ENCODE assay signal across 8 mouse cellular contexts in genomic region chr3:103789891-103790345, GRCm38 (mm10). TPM values are rescaled to one million over a fixed set of nuclear protein-coding genes. Genes with fewer than 3 reads are reported as not detected.
DNase-seq lines count a peak whose midpoint lies in the region; ATAC-seq and TF ChIP-seq lines count a peak whose summit lies in the region.

No protein-coding gene starts in this region.

- no peak for ATAC-seq in forebrain, embryonic 14.5 days
- no peak for ATAC-seq in liver, embryonic 14.5 days (ENCODE audit: insufficient read depth)

- peak overlapping the region; percentile 96 for H3K9ac ChIP-seq in forebrain, embryonic 14.5 days (ENCODE audit: low read length)
- H3K9ac ChIP-seq in liver, embryonic 14.5 days (replicated peaks): peak overlapping the region; percentile 96

- H3K27ac ChIP-seq in spleen, adult 2 months (ENCODE audit: insufficient read depth, low read length): peak overlapping the region; percentile 97
- H3K27ac ChIP-seq in bone marrow, adult 2 months (ENCODE audit: control insufficient read depth, insufficient read depth, low read depth, low read length, poor library complexity): peak overlapping the region; percentile 98
- peak overlapping the region; percentile 87; the same call in 1 of the 2 replicates for H3K27ac ChIP-seq in forebrain, embryonic 14.5 days (ENCODE audit: low read depth, low read length)
- H3K27ac ChIP-seq in liver, embryonic 14.5 days: peak overlapping the region; percentile 95

- no peak for DNase-seq in spleen, adult 2 months (ENCODE audit: low read depth in 1 of 2, low spot score in 2 of 2)
- DNase-seq in spleen, postnatal 14 days (ENCODE audit: low spot score in 2 of 2): no peak
- peak; percentile 29 for DNase-seq in forebrain, embryonic 14.5 days (ENCODE audit: low spot score)
- DNase-seq in induced T-regulatory cell, adult 2 months (ENCODE audit: low read depth): peak; percentile 86
- peak; percentile 46 to 62 (median 48) for DNase-seq in liver, embryonic 14.5 days (ENCODE audit: low read depth in 3 of 3, low spot score in 3 of 3)
- peak; percentile 43 for DNase-seq in neural tube, embryonic 10.5 days (ENCODE audit: extremely low spot score, low spot score)
- no peak for DNase-seq in layer of hippocampus, postnatal 25 days (ENCODE audit: extremely low spot score in 1 of 2, low spot score in 1 of 2)

- H3K4me2 ChIP-seq in forebrain, embryonic 14.5 days (ENCODE audit: low read length): peak overlapping the region; percentile 87
- H3K4me2 ChIP-seq in liver, embryonic 14.5 days (ENCODE audit: low read depth): peak overlapping the region; percentile 89

- no peaks in the 10 kb centered on the region; the same call in 1 of the 2 replicates for H3K36me3 ChIP-seq in spleen, adult 2 months (ENCODE audit: control insufficient read depth, insufficient read depth, low read length)
- no peaks in the 10 kb centered on the region for H3K36me3 ChIP-seq in forebrain, embryonic 14.5 days (ENCODE audit: control insufficient read depth, insufficient read depth, low read length)
- H3K36me3 ChIP-seq in liver, embryonic 14.5 days (replicated peaks; ENCODE audit: control insufficient read depth, insufficient read depth, low read depth): peaks cover 2% of the 10 kb centered on the region; the same call in 1 of the 2 replicates

- H3K27me3 ChIP-seq in spleen, adult 2 months (ENCODE audit: control insufficient read depth, insufficient read depth, low read length): no peaks in the 10 kb centered on the region
- no peaks in the 10 kb centered on the region for H3K27me3 ChIP-seq in forebrain, embryonic 14.5 days (replicated peaks; ENCODE audit: control insufficient read depth, insufficient read depth, low read length)
- H3K27me3 ChIP-seq in liver, embryonic 14.5 days (ENCODE audit: control insufficient read depth, insufficient read depth, low read length): no peaks in the 10 kb centered on the region

- no peak for TF ChIP-seq POLR2A in spleen, adult 2 months (IDR thresholded peaks at IDR 0.05; ENCODE audit: low read depth, low read length)
- TF ChIP-seq POLR2A in bone marrow, adult 2 months (IDR thresholded peaks at IDR 0.05; ENCODE audit: borderline replicate concordance, control insufficient read depth, low read depth, low read length): no peak

- H3K4me3 ChIP-seq in spleen, adult 2 months (ENCODE audit: extremely low read depth, insufficient read depth, insufficient read length): peak overlapping the region; percentile 98
- peak overlapping the region; percentile 100 for H3K4me3 ChIP-seq in bone marrow, adult 2 months (replicated peaks; ENCODE audit: control insufficient read depth, low read depth, low read length)
- peak overlapping the region; percentile 93 for H3K4me3 ChIP-seq in forebrain, embryonic 14.5 days (ENCODE audit: low read depth, low read length)
- H3K4me3 ChIP-seq in liver, embryonic 14.5 days (ENCODE audit: insufficient read depth in 1 of 2, low read depth in 2 of 2, low read length in 2 of 2): peak overlapping the region; percentile 82 to 90

- no peak for TF ChIP-seq CTCF in spleen, adult 2 months (IDR thresholded peaks at IDR 0.05; ENCODE audit: extremely low read depth, insufficient read depth, insufficient read length, insufficient replicate concordance)
- TF ChIP-seq CTCF in bone marrow, adult 2 months (IDR thresholded peaks at IDR 0.05; ENCODE audit: control insufficient read depth, insufficient read depth, low read length): no peak
- no peak for TF ChIP-seq CTCF in liver, embryonic 14.5 days (IDR thresholded peaks at IDR 0.05; ENCODE audit: low read depth)

- WGBS in spleen, adult 2 months: 1% methylated on average over 14 of the region's 14 CpGs
- under 1% methylated on average over 14 of the region's 14 CpGs for WGBS in bone marrow, adult 2 months
- 3% methylated on average over 14 of the region's 14 CpGs for WGBS in forebrain, embryonic 14.5 days
- under 1% methylated on average over 14 of the region's 14 CpGs for WGBS in liver, embryonic 14.5 days (ENCODE audit: insufficient replicate concordance)

- TF ChIP-seq EP300 in liver, embryonic 14.5 days (IDR thresholded peaks at IDR 0.05; ENCODE audit: low read depth): no peak

- H3K9me3 ChIP-seq in forebrain, embryonic 14.5 days (replicated peaks; ENCODE audit: control insufficient read depth, low read length): no peaks in the 10 kb centered on the region
- H3K9me3 ChIP-seq in liver, embryonic 14.5 days (ENCODE audit: control insufficient read depth, low read length): no peaks in the 10 kb centered on the region

- H3K4me1 ChIP-seq in spleen, adult 2 months (ENCODE audit: control insufficient read depth, insufficient read depth, insufficient read length): peaks cover 24% of the 10 kb centered on the region
- H3K4me1 ChIP-seq in bone marrow, adult 2 months (ENCODE audit: control insufficient read depth, insufficient read depth, low read length): peaks cover 7% of the 10 kb centered on the region; the same call in 1 of the 2 replicates
- H3K4me1 ChIP-seq in forebrain, embryonic 14.5 days (ENCODE audit: control insufficient read depth, insufficient read depth, low read length): peaks cover 17% of the 10 kb centered on the region
- H3K4me1 ChIP-seq in liver, embryonic 14.5 days (replicated peaks; ENCODE audit: control insufficient read depth in 2 of 2, insufficient read depth in 2 of 2, low read length in 1 of 2): peaks cover 47 to 55% of the 10 kb centered on the region in 2 experiments

RNA-seq across cellular contexts. Expression of gene Hipk1, which starts 1.4 kb away (rescaled TPM):
- polyA plus RNA-seq in spleen, adult 2 months (2012; rRNA removed): 72.4 and 84.4 TPM in 2 replicates
- polyA plus RNA-seq in bone marrow, adult 2 months (2011; ENCODE audit: insufficient read depth, insufficient read length, low replicate concordance, missing spikeins): 50.9 and 80.9 TPM in 2 replicates
- polyA plus RNA-seq in forebrain, embryonic 14.5 days (2014; fragmentation: Nextera tagmentation; extraction: Ambion mirVana): 15.5 and 16.2 TPM in 2 replicates
- 22.4 and 22.7 TPM in 2 replicates for polyA plus RNA-seq in liver, embryonic 14.5 days (2012; rRNA removed)
- polyA plus RNA-seq in liver, embryonic 14.5 days (2014; fragmentation: Nextera tagmentation; extraction: Ambion mirVana): 17.1 and 18.9 TPM in 2 replicates
- total RNA-seq in layer of hippocampus, postnatal 25 days (2021): 100 to 1,000 TPM; 108 to 115 TPM

RNA-seq across cellular contexts. Expression of gene Dclre1b, which starts 19.3 kb away (rescaled TPM):
- 16.2 and 18.8 TPM in 2 replicates for polyA plus RNA-seq in spleen, adult 2 months (2012; rRNA removed)
- 9.1 and 17.6 TPM in 2 replicates for polyA plus RNA-seq in bone marrow, adult 2 months (2011; ENCODE audit: insufficient read depth, insufficient read length, low replicate concordance, missing spikeins)
- 28.0 and 30.6 TPM in 2 replicates for polyA plus RNA-seq in forebrain, embryonic 14.5 days (2014; fragmentation: Nextera tagmentation; extraction: Ambion mirVana)
- polyA plus RNA-seq in liver, embryonic 14.5 days (2012; rRNA removed): 9.7 and 11.5 TPM in 2 replicates
- polyA plus RNA-seq in liver, embryonic 14.5 days (2014; fragmentation: Nextera tagmentation; extraction: Ambion mirVana): 24.9 and 27.4 TPM in 2 replicates
- 1 to 10 TPM; 8.5 to 9.3 TPM for total RNA-seq in layer of hippocampus, postnatal 25 days (2021)

RNA-seq across cellular contexts. Expression of gene Ap4b1, which starts 19.4 kb away (rescaled TPM):
- polyA plus RNA-seq in spleen, adult 2 months (2012; rRNA removed): 14.5 and 14.7 TPM in 2 replicates
- polyA plus RNA-seq in bone marrow, adult 2 months (2011; ENCODE audit: insufficient read depth, insufficient read length, low replicate concordance, missing spikeins): 27.7 and 34.2 TPM in 2 replicates
- 25.9 and 26.7 TPM in 2 replicates for polyA plus RNA-seq in forebrain, embryonic 14.5 days (2014; fragmentation: Nextera tagmentation; extraction: Ambion mirVana)
- polyA plus RNA-seq in liver, embryonic 14.5 days (2012; rRNA removed): 11.0 and 11.4 TPM in 2 replicates
- 12.8 and 15.3 TPM in 2 replicates for polyA plus RNA-seq in liver, embryonic 14.5 days (2014; fragmentation: Nextera tagmentation; extraction: Ambion mirVana)
- total RNA-seq in layer of hippocampus, postnatal 25 days (2021): 10 to 100 TPM; 15.3 to 18.6 TPM

RNA-seq across cellular contexts. Expression of gene Gm43064, which starts 19.5 kb away (rescaled TPM):
- polyA plus RNA-seq in spleen, adult 2 months (2012; rRNA removed): 0.40 and 0.66 TPM in 2 replicates
- polyA plus RNA-seq in bone marrow, adult 2 months (2011; ENCODE audit: insufficient read depth, insufficient read length, low replicate concordance, missing spikeins): not detected in 2 replicates
- polyA plus RNA-seq in forebrain, embryonic 14.5 days (2014; fragmentation: Nextera tagmentation; extraction: Ambion mirVana): 0.18 TPM in 1 of 2 replicates, not detected in the other
- polyA plus RNA-seq in liver, embryonic 14.5 days (2012; rRNA removed): 0.48 and 1.6 TPM in 2 replicates
- polyA plus RNA-seq in liver, embryonic 14.5 days (2014; fragmentation: Nextera tagmentation; extraction: Ambion mirVana): 0.10 and 0.34 TPM in 2 replicates
- under 1 TPM in 1 of 2 experiments, not detected in 1; 0.31 TPM for total RNA-seq in layer of hippocampus, postnatal 25 days (2021)

RNA-seq across cellular contexts. Expression of gene Bcl2l15, which starts 42.5 kb away (rescaled TPM):
- polyA plus RNA-seq in spleen, adult 2 months (2012; rRNA removed): 0.13 and 0.18 TPM in 2 replicates
- 6.5 and 11.2 TPM in 2 replicates for polyA plus RNA-seq in bone marrow, adult 2 months (2011; ENCODE audit: insufficient read depth, insufficient read length, low replicate concordance, missing spikeins)
- polyA plus RNA-seq in forebrain, embryonic 14.5 days (2014; fragmentation: Nextera tagmentation; extraction: Ambion mirVana): not detected in 2 replicates
- polyA plus RNA-seq in liver, embryonic 14.5 days (2012; rRNA removed): 2.0 and 3.2 TPM in 2 replicates
- polyA plus RNA-seq in liver, embryonic 14.5 days (2014; fragmentation: Nextera tagmentation; extraction: Ambion mirVana): 1.5 and 1.7 TPM in 2 replicates
- 1 to 10 TPM; 1.5 to 1.6 TPM for total RNA-seq in layer of hippocampus, postnatal 25 days (2021)

Comparison
In these comparisons a context has a peak if more than half of its experiments do, and no peak if none do; other contexts are left out.
1. DNase-seq: peak in forebrain, embryonic 14.5 days (single experiment), induced T-regulatory cell, adult 2 months (single experiment), liver, embryonic 14.5 days (3 of 3) and neural tube, embryonic 10.5 days (single experiment); none in spleen, adult 2 months (0 of 2), spleen, postnatal 14 days (0 of 2) and layer of hippocampus, postnatal 25 days (0 of 2).
2. Peak in every context shown above with its lines, with median percentiles within 50 percentile points of each other: H3K27ac ChIP-seq and H3K4me3 ChIP-seq.